Mouse (Mus musculus): Measurements from ENCODE around the gene Ankrd28. TPM values are rescaled to one million over a fixed set of nuclear protein-coding genes. Genes with fewer than 3 reads are reported as not detected.

Gene Ankrd28
- total RNA-seq, 4 experiments from 2014 or later = 61.3 to 65.9 (median 64.2) TPM

- DNase-seq (ENCODE audit: low spot score in 2 of 2) = no peak
Observed at GRCm38 (mm10) chr14:31717360-31717759, 113.1 kb downstream of the Ankrd28 start.

- no peak for DNase-seq (ENCODE audit: low spot score in 2 of 2)
Observed at GRCm38 (mm10) chr14:31715669-31716068, 114.8 kb downstream of the Ankrd28 start.

- no peak for DNase-seq (ENCODE audit: low spot score in 2 of 2)
Observed at GRCm38 (mm10) chr14:31709343-31709742, 121.1 kb downstream of the Ankrd28 start.

- DNase-seq (ENCODE audit: low spot score in 2 of 2) = no peak
Observed at GRCm38 (mm10) chr14:31700376-31700775, 130.1 kb downstream of the Ankrd28 start.

GRCm38 (mm10) chr14:31697755-31698154, 132.7 kb downstream of the Ankrd28 start:
- no peak for DNase-seq (ENCODE audit: low spot score in 2 of 2)

GRCm38 (mm10) chr14:31697346-31697745, 133.1 kb downstream of the Ankrd28 start:
- no peak for DNase-seq (ENCODE audit: low spot score in 2 of 2)

- DNase-seq (ENCODE audit: low spot score in 2 of 2) = no peak
Observed at GRCm38 (mm10) chr14:31696985-31697303, 133.5 kb downstream of the Ankrd28 start.

- DNase-seq (ENCODE audit: low spot score in 2 of 2) = no peak
Observed at GRCm38 (mm10) chr14:31696206-31696984, 134.1 kb downstream of the Ankrd28 start.

- DNase-seq (ENCODE audit: low spot score in 2 of 2) = no peak
Observed at GRCm38 (mm10) chr14:31692536-31692935, 137.9 kb downstream of the Ankrd28 start.

- DNase-seq (ENCODE audit: low spot score in 2 of 2) = no peak
Observed at GRCm38 (mm10) chr14:31686231-31686630, 144.2 kb downstream of the Ankrd28 start.

- DNase-seq (ENCODE audit: low spot score in 2 of 2) = no peak
Observed at GRCm38 (mm10) chr14:31685680-31686079, 144.8 kb downstream of the Ankrd28 start.

- no peak for DNase-seq (ENCODE audit: low spot score in 2 of 2)
Observed at GRCm38 (mm10) chr14:31684343-31685040, 146.0 kb downstream of the Ankrd28 start.

- DNase-seq (ENCODE audit: low spot score in 2 of 2) = no peak
Observed at GRCm38 (mm10) chr14:31683610-31684009, 146.8 kb downstream of the Ankrd28 start.

- DNase-seq (ENCODE audit: low spot score in 2 of 2) = no peak
Observed at GRCm38 (mm10) chr14:31681931-31682555, 148.4 kb downstream of the Ankrd28 start.

GRCm38 (mm10) chr14:31681291-31681690, 149.2 kb downstream of the Ankrd28 start:
- DNase-seq (ENCODE audit: low spot score in 2 of 2) = no peak

GRCm38 (mm10) chr14:31680656-31681055, 149.8 kb downstream of the Ankrd28 start:
- DNase-seq (ENCODE audit: low spot score in 2 of 2) = no peak

GRCm38 (mm10) chr14:31671635-31672320, 158.7 kb downstream of the Ankrd28 start:
- DNase-seq (ENCODE audit: low spot score in 2 of 2) = no peak

GRCm38 (mm10) chr14:31669642-31670490, 160.6 kb downstream of the Ankrd28 start:
- no peak for DNase-seq (ENCODE audit: low spot score in 2 of 2)

GRCm38 (mm10) chr14:31669161-31669611, 161.3 kb downstream of the Ankrd28 start:
- peak; percentile 59 to 72 for DNase-seq (ENCODE audit: low spot score in 2 of 2)

- peak in 1 of 2 experiments; percentile 25 for DNase-seq (ENCODE audit: low spot score in 2 of 2)
Observed at GRCm38 (mm10) chr14:31668326-31668725, 162.1 kb downstream of the Ankrd28 start.

GRCm38 (mm10) chr14:31667741-31668140, 162.7 kb downstream of the Ankrd28 start:
- no peak for DNase-seq (ENCODE audit: low spot score in 2 of 2)
